Mouse (Mus musculus): ENCODE data around the gene Olfr1158.
"Not testable (repeated sequence)": the region's sequence is repeated elsewhere in the genome, so short reads cannot be mapped to it uniquely, and the experiment has no call there.

Gene Olfr1158

GRCm38 (mm10) chr2:87989813-87990212 lies at the start of gene Olfr1158:
Gene Olfr1158, plus strand, starts transcription at chr2:87990113.
- no peak for DNase-seq (ENCODE audit: low spot score)

GRCm38 (mm10) chr2:87945037-87945436 lies 44.9 kb upstream of the Olfr1158 start, which contains the start of gene Olfr1155:
Gene Olfr1155, minus strand, starts transcription at chr2:87945137.
- no peak for DNase-seq (ENCODE audit: low spot score)

GRCm38 (mm10) chr2:87953000-87953399 lies 36.9 kb upstream of the Olfr1158 start, which contains the start of gene Olfr1156:
Gene Olfr1156, minus strand, starts transcription at chr2:87953100.
- DNase-seq (ENCODE audit: low spot score) = no peak

GRCm38 (mm10) chr2:87968199-87968598 lies 21.7 kb upstream of the Olfr1158 start, which contains the start of gene Olfr1157:
Gene Olfr1157, minus strand, starts transcription at chr2:87968299.
- no peak for DNase-seq (ENCODE audit: low spot score)

GRCm38 (mm10) chr2:87974563-87974962 lies 15.3 kb upstream of the Olfr1158 start, which contains the start of gene Olfr74:
Gene Olfr74, minus strand, starts transcription at chr2:87974663.
- no peak for DNase-seq (ENCODE audit: low spot score)

GRCm38 (mm10) chr2:88007515-88008318 lies 17.8 kb downstream of the Olfr1158 start, which contains the start of gene Olfr1160:
Gene Olfr1160, minus strand, starts transcription at chr2:88008268.
- DNase-seq (ENCODE audit: low spot score) = no peak

- not testable (repeated sequence) for DNase-seq (ENCODE audit: low spot score)
Observed at GRCm38 (mm10) chr2:88022474-88022873, 32.6 kb downstream of the Olfr1158 start, which contains the start of gene Olfr1161. Gene Olfr1161, plus strand, starts transcription at chr2:88022774.

GRCm38 (mm10) chr2:88037599-88037998 lies 47.7 kb downstream of the Olfr1158 start, which contains the start of gene Olfr73:
Gene Olfr73, minus strand, starts transcription at chr2:88037699.
- DNase-seq (ENCODE audit: low spot score) = no peak
